Mouse (Mus musculus): ENCODE data around the gene Atp2c1. TPM values are rescaled to one million over a fixed set of nuclear protein-coding genes. Genes with fewer than 3 reads are reported as not detected.

Gene Atp2c1
- total RNA-seq, 1 experiment, result 92.4 TPM

GRCm38 (mm10) chr9:105363520-105364231 lies 163.4 kb downstream of the Atp2c1 start:
- H3K9me3 ChIP-seq (ENCODE audit: control insufficient read depth, insufficient read depth, low read depth, low read length), result no peaks in the 10 kb centered on the region
- H3K36me3 ChIP-seq (ENCODE audit: control insufficient read depth, insufficient read depth, low read length, poor library complexity, severe bottlenecking), result no peaks in the 10 kb centered on the region
- H3K27ac ChIP-seq (ENCODE audit: insufficient read depth, low read depth, low read length, poor library complexity, severe bottlenecking), result no peak overlapping the region
- in situ Hi-C loops (cut with MboI; ENCODE audit: low sequenced_read_pairs in 2 of 2, unreplicated experiment in 2 of 2), result no loop called here
- no peak overlapping the region for H3K4me3 ChIP-seq (ENCODE audit: insufficient read depth in 1 of 2, low read depth in 1 of 2, low read length in 2 of 2, poor library complexity in 1 of 2, severe bottlenecking in 1 of 2)
- H3K9ac ChIP-seq (ENCODE audit: insufficient read depth, low read depth, low read length, poor library complexity, severe bottlenecking), result no peak overlapping the region
- TF ChIP-seq CHD2 (IDR thresholded peaks at IDR 0.05; ENCODE audit: low read depth, low read length) (no peak), MAFK (IDR thresholded peaks at IDR 0.05; ENCODE audit: insufficient read depth, low read depth, low read length) (no peak), ZC3H11A (IDR thresholded peaks at IDR 0.05; ENCODE audit: borderline replicate concordance, low read depth, low read length) (no peak)
- no peaks in the 10 kb centered on the region for H3K4me1 ChIP-seq (ENCODE audit: control insufficient read depth in 2 of 2, insufficient read depth in 2 of 2, low read length in 2 of 2, poor library complexity in 1 of 2)
- no peak for DNase-seq (ENCODE audit: low read depth, low spot score)

GRCm38 (mm10) chr9:105362181-105362580 lies 164.9 kb downstream of the Atp2c1 start:
- no peak overlapping the region for H3K27ac ChIP-seq (ENCODE audit: insufficient read depth, low read depth, low read length, poor library complexity, severe bottlenecking)
- H3K4me3 ChIP-seq (ENCODE audit: insufficient read depth in 1 of 2, low read depth in 1 of 2, low read length in 2 of 2, poor library complexity in 1 of 2, severe bottlenecking in 1 of 2), result no peak overlapping the region
- H3K36me3 ChIP-seq (ENCODE audit: control insufficient read depth, insufficient read depth, low read length, poor library complexity, severe bottlenecking), result no peaks in the 10 kb centered on the region
- no peak for DNase-seq (ENCODE audit: low read depth, low spot score)
- TF ChIP-seq CHD2 (IDR thresholded peaks at IDR 0.05; ENCODE audit: low read depth, low read length) (no peak), ZC3H11A (IDR thresholded peaks at IDR 0.05; ENCODE audit: borderline replicate concordance, low read depth, low read length) (no peak), HCFC1 (IDR thresholded peaks at IDR 0.05; ENCODE audit: borderline replicate concordance, insufficient read depth, low read length) (no peak), ZNF384 (IDR thresholded peaks at IDR 0.05; ENCODE audit: low read depth, low read length) (no peak), MAFK (IDR thresholded peaks at IDR 0.05; ENCODE audit: insufficient read depth, low read depth, low read length) (no peak)
- H3K9ac ChIP-seq (ENCODE audit: insufficient read depth, low read depth, low read length, poor library complexity, severe bottlenecking), result no peak overlapping the region
- in situ Hi-C loops (cut with MboI; ENCODE audit: low sequenced_read_pairs in 2 of 2, unreplicated experiment in 2 of 2), result no loop called here
- H3K9me3 ChIP-seq (ENCODE audit: control insufficient read depth, insufficient read depth, low read depth, low read length), result no peaks in the 10 kb centered on the region
- H3K4me1 ChIP-seq (ENCODE audit: control insufficient read depth in 2 of 2, insufficient read depth in 2 of 2, low read length in 2 of 2, poor library complexity in 1 of 2), result no peaks in the 10 kb centered on the region

Other genes with a start within 250 kb of the Atp2c1 start
- gene Aste1, start 131.9 kb downstream of the Atp2c1 start, total RNA-seq (2012; rRNA removed), result 14.0 and 14.5 TPM in 2 replicates
- 0.04 and 0.11 TPM in 2 replicates for gene Nek11, start 131.8 kb downstream of the Atp2c1 start, total RNA-seq (2012; rRNA removed)
- 26.5 and 30.1 TPM in 2 replicates for gene Pik3r4, start 115.7 kb upstream of the Atp2c1 start, total RNA-seq (2012; rRNA removed)

All from ES-E14 (cell line).